Mouse (Mus musculus) ovary, postnatal 10 days (tissue): ENCODE data around the gene Ssxb9.
"Not testable (repeated sequence)": the region's sequence is repeated elsewhere in the genome, so short reads cannot be mapped to it uniquely, and the experiment has no call there.

Experiments
- DNase-seq: peaks from one replicate; pipeline ENCODE4 v3.0.0; 2022; ENCODE audit warnings: low spot score

Ssxb9 gene

GRCm38 (mm10) chrX:8366678-8367077, at the start of gene Ssxb9:
Gene Ssxb9, plus strand, starts transcription at chrX:8366978.
- not testable (repeated sequence) for DNase-seq

GRCm38 (mm10) chrX:8327124-8327523, 39.7 kb upstream of the Ssxb9 start, which contains the start of gene Ssxb10:
Gene Ssxb10, plus strand, starts transcription at chrX:8327424.
- DNase-seq: no peak

GRCm38 (mm10) chrX:8413005-8413404, 46.2 kb downstream of the Ssxb9 start, which contains the start of gene Ssxb1:
Gene Ssxb1, plus strand, starts transcription at chrX:8413305.
- DNase-seq: not testable (repeated sequence)
